Mouse (Mus musculus) lung, adult 2 months (tissue): ENCODE results near the gene Cyb561.
A peak's percentile ranks its signal among the peaks of the same experiment; 100 is the strongest.

ENCODE experiments used
- CTCF ChIP-seq: fragments of 200-500 bp; IDR thresholded peaks from 2 replicates; pipeline ENCODE4 v1.5.1; 2011; ENCODE audit warnings: mild to moderate bottlenecking, low read length, control low read depth; ENCODE audit not compliant: insufficient read depth
- POLR2A ChIP-seq: fragments of 200-500 bp; IDR thresholded peaks from 2 replicates; pipeline ENCODE4 v1.6.1; 2011; ENCODE audit warnings: low read depth, mild to moderate bottlenecking, control low read depth, low read length, borderline replicate concordance; ENCODE audit errors: extremely low read depth

DNA sequence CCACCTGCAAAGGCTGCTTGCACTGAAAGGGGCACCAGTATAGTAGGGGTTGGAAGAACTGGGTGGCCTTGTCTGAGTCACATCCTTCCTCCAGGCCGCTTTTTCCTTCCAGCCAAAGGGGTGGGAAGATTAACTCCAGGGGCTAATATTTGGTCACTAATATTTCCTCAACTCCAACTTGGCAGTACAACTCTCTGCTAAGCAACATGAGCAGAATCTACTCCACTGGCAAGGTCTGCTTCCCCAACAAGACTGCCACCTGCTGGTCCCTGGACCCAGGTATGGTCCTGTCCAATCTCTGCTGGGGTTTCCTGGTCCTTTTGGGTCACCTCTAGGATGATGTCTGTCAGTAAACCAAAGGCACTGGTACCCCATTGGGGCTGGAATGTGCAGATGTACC, 16.4 kb upstream of the Cyb561 start:
- TF ChIP-seq POLR2A = no peak
- TF ChIP-seq CTCF = peak; percentile 83
